Mouse (Mus musculus): ENCODE measurements around the gene Prokr1. TPM values are rescaled to one million over a fixed set of nuclear protein-coding genes. Genes with fewer than 3 reads are reported as not detected.

Prokr1 gene
- total RNA-seq, 1 experiment from 2014 or later: 0.46 TPM

GRCm38 (mm10) chr6:87532953-87533710 is 57.4 kb downstream of the Prokr1 start, which contains the start of gene Arhgap25:
Gene Arhgap25, minus strand, starts transcription at chr6:87533259.
- peak; percentile 48 for ATAC-seq (replicated peaks; ENCODE audit: low read depth, poor library complexity, severe bottlenecking)

GRCm38 (mm10) chr6:87531456-87532015 is 59.0 kb downstream of the Prokr1 start:
- ATAC-seq (replicated peaks; ENCODE audit: low read depth, poor library complexity, severe bottlenecking): no peak

- no peak for ATAC-seq (replicated peaks; ENCODE audit: low read depth, poor library complexity, severe bottlenecking)
Measured at GRCm38 (mm10) chr6:87530386-87530785, 60.2 kb downstream of the Prokr1 start.

Other genes with a start within 250 kb of the Prokr1 start
- not detected in 2 replicates for gene Gkn1, start 239.8 kb downstream of the Prokr1 start, total RNA-seq (2017)
- not detected in 2 replicates for gene Gkn2, start 217.4 kb downstream of the Prokr1 start, total RNA-seq (2017)
- gene Gkn3, start 201.8 kb downstream of the Prokr1 start, total RNA-seq (2017): not detected in 2 replicates
- not detected in 2 replicates for gene Bmp10, start 161.7 kb downstream of the Prokr1 start, total RNA-seq (2017)
- gene Arhgap25, start 57.5 kb downstream of the Prokr1 start, total RNA-seq (2017): 32.7 and 44.2 TPM in 2 replicates
- gene Aplf, start 81.5 kb upstream of the Prokr1 start, total RNA-seq (2017): 36.5 and 42.4 TPM in 2 replicates
- 5.4 and 9.5 TPM in 2 replicates for gene Efcc1, start 140.1 kb upstream of the Prokr1 start, total RNA-seq (2017)
- gene Gp9, start 187.3 kb upstream of the Prokr1 start, total RNA-seq (2017): 13.4 and 14.6 TPM in 2 replicates
- gene Rab43, start 221.4 kb upstream of the Prokr1 start, total RNA-seq (2017): 7.1 and 10.1 TPM in 2 replicates
- gene Gm45140, start 245.1 kb upstream of the Prokr1 start, total RNA-seq (2017): 16.3 and 25.1 TPM in 2 replicates
- 140 and 162 TPM in 2 replicates for gene Isy1, start 248.1 kb upstream of the Prokr1 start, total RNA-seq (2017)